Mouse (Mus musculus): Measurements from ENCODE around the gene Rasl10a. TPM values are rescaled to one million over a fixed set of nuclear protein-coding genes. Genes with fewer than 3 reads are reported as not detected.

The Rasl10a gene
- polyA plus RNA-seq (2015; fragmentation: Nextera tagmentation; extraction: Ambion mirVana), result 0.69 and 0.87 TPM in 2 replicates

DNA sequence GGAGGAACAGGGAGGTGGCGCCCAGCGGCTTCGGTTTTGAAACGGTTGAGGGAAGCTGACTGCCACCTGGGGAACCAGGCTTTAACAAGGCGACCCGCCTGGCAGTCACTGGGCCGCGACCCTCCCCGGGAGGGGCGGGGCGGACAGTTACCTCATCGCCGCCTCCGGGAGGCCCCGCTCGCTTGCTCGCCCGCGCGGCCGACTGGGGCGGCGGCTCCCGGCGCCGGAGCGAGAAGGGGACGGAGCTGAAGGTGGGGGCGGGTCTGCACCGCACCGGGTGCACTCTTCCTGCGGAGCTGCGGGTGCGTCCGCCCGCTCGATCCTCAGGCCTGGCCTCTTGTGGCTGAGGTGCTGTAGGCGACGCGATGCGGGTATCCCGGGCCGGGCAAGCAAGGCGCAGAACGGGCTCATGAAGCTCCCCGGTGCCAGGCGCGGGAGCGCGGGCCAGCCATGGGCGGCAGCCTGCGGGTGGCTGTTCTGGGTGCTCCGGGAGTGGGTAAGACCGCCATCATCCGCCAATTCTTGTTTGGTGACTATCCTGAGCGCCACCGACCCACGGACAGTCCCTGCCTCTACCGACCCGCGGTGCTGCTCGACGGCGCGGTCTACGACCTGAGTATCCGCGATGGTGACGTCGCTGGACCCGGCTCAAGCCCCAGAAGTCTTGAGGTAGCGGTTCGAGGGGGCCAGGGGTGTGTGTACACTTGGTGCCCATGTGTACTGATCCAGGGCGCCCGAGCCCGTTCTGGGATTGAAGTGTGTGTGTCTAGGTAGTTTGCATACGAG, at the start of gene Rasl10a:
Gene Rasl10a (plus strand): TSS at position 273 of the 786 bp plus-strand sequence.

DNA sequence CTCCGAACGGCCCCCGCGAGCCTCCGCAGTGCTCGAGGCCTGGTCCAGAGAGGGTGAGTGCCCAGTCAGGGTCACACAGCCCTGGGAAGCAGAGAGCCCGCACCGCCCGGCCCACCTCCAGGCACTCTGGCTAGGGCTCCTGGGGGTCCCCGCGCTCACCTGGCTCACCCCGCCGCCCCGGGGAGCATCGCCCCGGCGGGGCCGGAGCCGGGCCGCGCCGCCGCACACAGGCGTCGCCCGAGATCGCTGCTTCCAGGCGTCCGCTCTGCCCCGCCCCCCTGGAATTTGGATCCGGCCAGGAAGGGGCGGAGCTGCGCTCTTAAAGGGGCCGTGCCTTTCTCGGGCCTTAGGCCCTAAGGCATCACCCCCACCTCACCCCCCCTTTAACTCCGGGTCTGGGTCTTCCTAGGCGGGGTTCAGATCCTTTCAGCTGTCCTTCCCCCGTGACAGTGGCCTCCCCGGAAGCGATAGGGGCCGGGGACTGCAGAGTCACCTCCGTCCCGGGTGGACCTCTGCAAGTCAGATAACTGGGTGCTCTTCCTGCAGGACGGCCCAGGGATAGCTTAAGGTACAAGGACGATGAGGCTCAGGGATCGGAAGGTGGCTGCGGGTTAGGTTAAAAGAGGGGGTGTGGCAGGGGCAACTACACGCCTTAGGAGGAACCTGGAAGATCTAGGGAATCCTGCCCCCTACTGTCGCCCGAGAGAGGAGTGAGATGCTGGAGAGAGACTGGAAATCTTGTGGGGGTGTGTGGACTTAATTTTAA, 7.3 kb downstream of the Rasl10a start, which contains the start of gene Gas2l1:
Gene Gas2l1 (minus strand): TSS at position 272 of the 766 bp plus-strand sequence.

DNA sequence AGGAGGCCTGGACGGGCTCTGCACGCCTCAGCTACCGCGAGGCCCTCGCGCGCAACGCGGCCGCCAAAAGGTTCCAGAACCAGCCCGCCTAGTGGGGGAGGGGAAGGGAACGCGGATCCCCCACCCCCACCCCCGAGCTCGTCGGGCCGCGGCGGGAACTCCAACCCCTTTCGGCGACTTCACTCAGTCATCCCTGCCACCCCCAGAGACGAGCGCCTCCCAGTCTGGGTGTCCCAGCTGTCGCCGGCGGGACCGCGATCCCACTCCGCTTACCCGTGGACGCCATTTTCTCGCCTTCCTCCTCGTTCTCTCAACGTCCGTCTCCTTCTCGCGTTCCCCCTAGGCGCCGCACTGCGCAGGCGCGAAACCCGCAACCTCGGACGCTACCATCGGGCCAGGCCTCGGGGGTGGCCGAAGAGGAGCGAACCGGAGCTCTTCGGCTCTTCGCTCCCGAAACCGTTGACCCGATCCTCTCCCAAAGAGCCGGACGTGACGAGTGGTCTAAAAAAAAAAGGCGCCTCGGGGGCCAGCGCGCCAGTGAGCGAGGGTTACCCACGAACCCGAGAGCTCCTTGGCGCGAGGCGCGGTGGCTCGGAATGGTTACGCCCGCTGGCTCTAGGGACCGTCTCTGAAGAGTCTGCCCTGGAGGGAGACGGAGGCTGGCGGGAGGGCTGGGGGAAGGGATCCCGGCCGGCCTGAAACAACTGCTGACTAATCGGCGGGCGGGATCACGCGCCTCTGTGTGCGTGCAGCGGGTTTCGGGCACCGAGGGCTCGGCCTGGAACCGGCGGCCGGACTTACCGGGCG, 41.0 kb downstream of the Rasl10a start, which contains the start of the genes Rhbdd3 and Ewsr1:
Gene Rhbdd3 (plus strand): TSS at position 191 of the 807 bp plus-strand sequence.
Gene Ewsr1 (minus strand): TSS at position 531 of the 807 bp plus-strand sequence.

Other genes with a start within 250 kb of the Rasl10a start
- 13.8 and 14.0 TPM in 2 replicates for gene Nf2, start 208.6 kb upstream of the Rasl10a start, polyA plus RNA-seq (2015; fragmentation: Nextera tagmentation; extraction: Ambion mirVana)
- gene Nipsnap1, start 184.2 kb upstream of the Rasl10a start, polyA plus RNA-seq (2015; fragmentation: Nextera tagmentation; extraction: Ambion mirVana), result 7.3 and 8.8 TPM in 2 replicates
- gene Thoc5, start 162.8 kb upstream of the Rasl10a start, polyA plus RNA-seq (2015; fragmentation: Nextera tagmentation; extraction: Ambion mirVana), result 15.0 and 17.2 TPM in 2 replicates
- gene Nefh, start 110.1 kb upstream of the Rasl10a start, polyA plus RNA-seq (2015; fragmentation: Nextera tagmentation; extraction: Ambion mirVana), result 0.75 and 0.92 TPM in 2 replicates
- gene Ap1b1, start 71.3 kb upstream of the Rasl10a start, polyA plus RNA-seq (2015; fragmentation: Nextera tagmentation; extraction: Ambion mirVana), result 71.9 and 72.9 TPM in 2 replicates
- 7.3 and 9.8 TPM in 2 replicates for gene Gas2l1, start 7.2 kb downstream of the Rasl10a start, polyA plus RNA-seq (2015; fragmentation: Nextera tagmentation; extraction: Ambion mirVana)
- 19.0 and 20.2 TPM in 2 replicates for gene Rhbdd3, start 40.8 kb downstream of the Rasl10a start, polyA plus RNA-seq (2015; fragmentation: Nextera tagmentation; extraction: Ambion mirVana)
- 328 and 348 TPM in 2 replicates for gene Ewsr1, start 41.1 kb downstream of the Rasl10a start, polyA plus RNA-seq (2015; fragmentation: Nextera tagmentation; extraction: Ambion mirVana)
- gene Emid1, start 94.1 kb downstream of the Rasl10a start, polyA plus RNA-seq (2015; fragmentation: Nextera tagmentation; extraction: Ambion mirVana), result 9.7 and 10.7 TPM in 2 replicates
- gene Kremen1, start 203.4 kb downstream of the Rasl10a start, polyA plus RNA-seq (2015; fragmentation: Nextera tagmentation; extraction: Ambion mirVana), result 2.6 and 4.2 TPM in 2 replicates

All from spleen, postnatal 0 days (tissue).